Mouse (Mus musculus): Measurements from ENCODE around the gene Pgls. TPM values are rescaled to one million over a fixed set of nuclear protein-coding genes. Genes with fewer than 3 reads are reported as not detected.
A peak's percentile ranks its signal among the peaks of the same experiment; 100 is the strongest.

The Pgls gene
- total and polyA plus RNA-seq, 2 experiments from 2014 or later, result 293 to 399 TPM

GRCm38 (mm10) chr8:71566501-71566900 is 25.5 kb upstream of the Pgls start, which contains the start of gene Nxnl1:
TSS of gene Nxnl1 (minus strand) at chr8:71566601.
- no peak within 1 kb of the TSS for H3K4me2 ChIP-seq (ENCODE audit: low read depth, low read length, poor library complexity, severe bottlenecking)
- H3K4me3 ChIP-seq (ENCODE audit: low read depth, low read length), result no peak within 1 kb of the TSS
- no peak within 1 kb of the TSS for H3K9ac ChIP-seq (replicated peaks; ENCODE audit: low read length, poor library complexity, severe bottlenecking)
- DNase-seq (ENCODE audit: low spot score), result no peak
- H3K9me3 ChIP-seq (ENCODE audit: low read length), result no peaks in the 10 kb centered on the region
- no peaks in the 10 kb centered on the region for H3K36me3 ChIP-seq (ENCODE audit: insufficient read depth, low read length)
- WGBS, result 51% methylated on average over 3 of the region's 3 CpGs
- H3K27ac ChIP-seq (ENCODE audit: low read depth, low read length), result no peak within 1 kb of the TSS
- peaks cover 16% of the 10 kb centered on the region for H3K27me3 ChIP-seq (ENCODE audit: insufficient read depth, low read length)
- ATAC-seq (ENCODE audit: low FRiP score), result no peak
- H3K4me1 ChIP-seq (ENCODE audit: insufficient read depth, low read length), result 0 out of 2 replicates have a peak, but pooled peaks cover 5% of the 10 kb centered on the region
- no peak for TF ChIP-seq CTCF (IDR thresholded peaks at IDR 0.05)

DNA sequence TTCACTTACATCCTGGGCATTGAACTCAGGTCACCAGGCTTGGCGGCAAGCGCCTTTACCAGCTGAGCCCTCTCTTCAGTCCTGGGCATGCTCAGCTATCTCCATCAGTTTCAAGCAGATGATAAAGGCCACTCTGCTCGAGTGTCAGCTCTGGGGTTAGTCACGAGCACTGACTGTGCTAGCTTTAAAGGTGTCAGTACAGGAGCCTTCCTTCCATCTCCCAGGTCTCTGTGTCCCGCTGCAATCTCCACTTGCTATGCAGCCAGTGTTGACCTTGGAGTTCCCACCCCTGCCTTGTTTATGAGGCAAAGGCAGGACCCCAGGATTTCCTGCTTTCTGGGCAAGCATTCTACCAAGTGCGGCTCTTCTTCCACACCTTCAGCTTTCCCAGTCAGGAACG is 24.4 kb upstream of the Pgls start:
- Histone ChIP-seq H3K27ac (ENCODE audit: low read depth, low read length) (no peak overlapping the region), H3K4me1 (ENCODE audit: insufficient read depth, low read length) (peaks cover 8% of the 10 kb centered on the region; the same call in 1 of the 2 replicates), H3K27me3 (ENCODE audit: insufficient read depth, low read length) (0 out of 2 replicates have a peak, but pooled peaks cover 6% of the 10 kb centered on the region), H3K4me2 (ENCODE audit: low read depth, low read length, poor library complexity, severe bottlenecking) (no peak overlapping the region), H3K4me3 (ENCODE audit: low read depth, low read length) (no peak overlapping the region), H3K36me3 (ENCODE audit: insufficient read depth, low read length) (no peaks in the 10 kb centered on the region), H3K9ac (replicated peaks; ENCODE audit: low read length, poor library complexity, severe bottlenecking) (no peak overlapping the region), H3K9me3 (ENCODE audit: low read length) (no peaks in the 10 kb centered on the region)
- no peak for TF ChIP-seq CTCF (IDR thresholded peaks at IDR 0.05)
- DNase-seq (ENCODE audit: low spot score) (no peak), ATAC-seq (ENCODE audit: low FRiP score) (no peak)
- 79% methylated on average over 7 of the region's 7 CpGs for WGBS

DNA sequence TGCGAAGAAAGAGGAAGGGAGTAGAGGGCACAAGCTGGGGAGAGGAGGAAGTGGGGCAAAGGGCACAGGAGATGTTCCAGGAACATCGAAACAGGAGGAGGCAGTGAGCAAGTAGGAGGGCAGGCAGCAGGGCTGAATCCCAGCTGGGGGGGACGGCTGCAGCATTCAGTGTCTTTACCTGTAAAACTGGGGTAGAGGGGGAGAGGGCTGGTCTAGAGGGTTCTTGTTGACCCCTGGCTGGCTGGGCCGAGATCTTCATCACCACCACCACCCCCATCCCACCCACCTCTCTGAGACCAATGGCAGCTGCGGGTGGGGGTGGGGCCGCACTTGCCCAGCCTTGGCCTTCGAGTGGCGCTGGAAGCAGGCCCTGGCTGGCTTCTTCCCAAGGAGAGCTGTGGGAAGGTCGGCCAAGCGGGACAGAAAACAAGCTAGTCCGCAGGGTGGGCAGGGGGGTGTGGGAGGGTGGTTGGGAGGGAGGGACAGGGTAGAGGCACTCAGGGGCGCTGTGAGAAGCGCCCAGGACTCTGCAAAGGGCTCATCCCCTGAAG is 23.5 kb upstream of the Pgls start, which contains the start of gene Slc27a1:
Gene Slc27a1, plus strand, starts transcription at position 496 of the 551 bp plus-strand sequence.
- no peaks in the 10 kb centered on the region for H3K36me3 ChIP-seq (ENCODE audit: insufficient read depth, low read length)
- H3K27ac ChIP-seq (ENCODE audit: low read depth, low read length), result peak within 1 kb of the TSS; percentile 89
- 0 out of 2 replicates have a peak, but pooled peaks have one; percentile 2 for ATAC-seq (ENCODE audit: low FRiP score)
- peak within 1 kb of the TSS; percentile 65 for H3K4me3 ChIP-seq (ENCODE audit: low read depth, low read length)
- H3K4me1 ChIP-seq (ENCODE audit: insufficient read depth, low read length), result peaks cover 8% of the 10 kb centered on the region; the same call in 1 of the 2 replicates
- DNase-seq (ENCODE audit: low spot score), result peak; percentile 80
- WGBS, result 13% methylated on average over 11 of the region's 13 CpGs
- no peak for TF ChIP-seq CTCF (IDR thresholded peaks at IDR 0.05)
- H3K27me3 ChIP-seq (ENCODE audit: insufficient read depth, low read length), result 0 out of 2 replicates have a peak, but pooled peaks cover 4% of the 10 kb centered on the region
- H3K4me2 ChIP-seq (ENCODE audit: low read depth, low read length, poor library complexity, severe bottlenecking), result peak within 1 kb of the TSS; percentile 77
- peak within 1 kb of the TSS; percentile 79 for H3K9ac ChIP-seq (replicated peaks; ENCODE audit: low read length, poor library complexity, severe bottlenecking)
- no peaks in the 10 kb centered on the region for H3K9me3 ChIP-seq (ENCODE audit: low read length)

DNA sequence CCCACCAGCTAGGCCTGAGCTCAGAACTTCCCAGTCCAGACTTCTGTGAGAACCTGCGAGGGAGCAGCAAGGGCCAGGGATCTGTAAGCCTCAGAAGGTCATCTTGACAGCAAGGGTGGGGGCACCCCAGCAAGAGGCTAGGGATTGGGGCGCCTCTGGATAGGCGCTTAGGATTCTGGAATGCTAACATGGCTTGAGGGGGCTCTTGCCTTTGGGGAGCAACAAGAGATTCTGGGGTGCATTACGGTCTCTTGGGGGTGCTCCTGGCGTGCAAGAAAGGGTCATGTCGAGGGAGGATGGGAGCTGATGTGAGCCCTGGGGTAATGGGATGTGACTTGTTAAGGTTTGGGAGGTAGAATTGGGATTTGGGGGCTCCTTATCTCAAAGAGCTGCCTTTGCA is 23.0 kb upstream of the Pgls start:
- no peak for DNase-seq (ENCODE audit: low spot score)
- 18% methylated on average over 6 of the region's 6 CpGs for WGBS
- H3K9ac ChIP-seq (replicated peaks; ENCODE audit: low read length, poor library complexity, severe bottlenecking), result peak overlapping the region; percentile 79

DNA sequence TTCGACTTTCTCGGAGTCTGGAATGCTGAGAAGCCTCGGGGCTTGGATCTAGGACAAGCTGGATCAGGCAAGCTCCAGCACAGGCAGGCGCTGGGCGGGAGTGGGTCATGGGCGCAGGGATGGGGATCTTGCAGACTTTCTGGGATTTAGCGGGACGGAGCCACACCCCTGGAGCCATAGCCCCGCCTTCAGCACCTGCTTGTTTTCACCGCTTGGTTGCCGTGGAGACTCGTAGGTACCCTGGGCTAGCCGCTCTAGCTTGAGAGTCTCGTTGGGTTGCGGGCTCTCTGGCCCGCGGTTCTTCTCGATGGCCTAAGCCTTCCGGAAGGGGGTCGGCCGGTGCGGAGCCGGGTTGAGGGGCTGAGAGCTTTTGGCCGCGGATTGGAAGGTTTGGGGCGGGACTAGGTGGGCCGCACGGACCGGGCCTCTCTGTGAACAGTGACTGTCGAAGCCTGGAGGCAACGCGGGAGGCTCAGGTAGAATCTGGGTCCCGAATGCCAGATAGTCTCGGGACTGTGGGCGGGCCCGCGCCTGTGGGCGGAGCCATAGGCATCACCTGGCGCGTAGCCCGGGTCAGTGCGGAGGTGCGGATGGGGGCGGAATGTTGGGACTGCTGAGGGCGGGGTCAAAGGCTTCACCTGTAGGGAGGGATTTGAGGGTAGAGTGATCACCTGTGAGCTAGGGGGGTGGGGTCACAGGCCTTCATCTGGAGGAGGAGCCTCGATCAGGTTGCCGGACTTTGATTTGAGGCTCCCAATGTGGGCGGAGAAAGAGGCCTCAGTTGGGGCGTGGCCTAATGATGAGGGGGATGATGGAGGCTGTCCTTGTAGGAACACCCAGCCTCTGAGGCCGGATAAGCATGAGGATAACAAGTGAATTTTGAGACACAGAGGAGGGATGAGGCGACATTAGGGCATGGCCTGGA is 22.3 kb upstream of the Pgls start:
- no peak; the same call in 1 of the 2 replicates for TF ChIP-seq CTCF (IDR thresholded peaks at IDR 0.05)
- WGBS, result under 1% methylated on average over 50 of the region's 51 CpGs

More for the DNA sequence above, 23.0 kb upstream of the Pgls start:
- Histone ChIP-seq H3K9me3 (ENCODE audit: low read length) (no peaks in the 10 kb centered on the region), H3K4me3 (ENCODE audit: low read depth, low read length) (peak overlapping the region; percentile 65), H3K4me2 (ENCODE audit: low read depth, low read length, poor library complexity, severe bottlenecking) (peak overlapping the region; percentile 77), H3K27ac (ENCODE audit: low read depth, low read length) (peak overlapping the region; percentile 89), H3K27me3 (ENCODE audit: insufficient read depth, low read length) (0 out of 2 replicates have a peak, but pooled peaks cover 4% of the 10 kb centered on the region), H3K36me3 (ENCODE audit: insufficient read depth, low read length) (no peaks in the 10 kb centered on the region), H3K4me1 (ENCODE audit: insufficient read depth, low read length) (peaks cover 8% of the 10 kb centered on the region; the same call in 1 of the 2 replicates)
- no peak for TF ChIP-seq CTCF (IDR thresholded peaks at IDR 0.05)
- no peak for ATAC-seq (ENCODE audit: low FRiP score)

More for the DNA sequence above, 22.3 kb upstream of the Pgls start:
- no peaks in the 10 kb centered on the region for H3K36me3 ChIP-seq (ENCODE audit: insufficient read depth, low read length)
- H3K4me2 ChIP-seq (ENCODE audit: low read depth, low read length, poor library complexity, severe bottlenecking), result peak overlapping the region; percentile 77
- DNase-seq (ENCODE audit: low spot score) (peak; percentile 95), ATAC-seq (ENCODE audit: low FRiP score) (peak; percentile 79)
- peaks cover 8% of the 10 kb centered on the region; the same call in 1 of the 2 replicates for H3K4me1 ChIP-seq (ENCODE audit: insufficient read depth, low read length)
- H3K27me3 ChIP-seq (ENCODE audit: insufficient read depth, low read length), result 0 out of 2 replicates have a peak, but pooled peaks cover 4% of the 10 kb centered on the region
- peak overlapping the region; percentile 79 for H3K9ac ChIP-seq (replicated peaks; ENCODE audit: low read length, poor library complexity, severe bottlenecking)
- peak overlapping the region; percentile 65 for H3K4me3 ChIP-seq (ENCODE audit: low read depth, low read length)
- peak overlapping the region; percentile 89 for H3K27ac ChIP-seq (ENCODE audit: low read depth, low read length)
- no peaks in the 10 kb centered on the region for H3K9me3 ChIP-seq (ENCODE audit: low read length)
